Mouse (Mus musculus) adrenal gland, adult 2 months (tissue): ENCODE measurements around the gene Zfpm1. TPM values are rescaled to one million over a fixed set of nuclear protein-coding genes. Genes with fewer than 3 reads are reported as not detected.

ENCODE experiments used
- polyA plus RNA-seq: library from polyadenylated mRNA; depleted of rRNA; stranded (reverse); fragments of >200 nt; gene quantifications from 2 replicates; pipeline ENCODE4 v1.2.3, GENCODE M21; 2012; rRNA removed
- total RNA-seq, 2 experiments: library from RNA; stranded (reverse); gene quantifications; 2 replicates each; pipeline ENCODE4 v1.2.3; 2021

Gene Zfpm1
- total and polyA plus RNA-seq, 3 experiments: 16.0 to 37.4 (median 24.2) TPM

Other genes starting within 250 kb of the Zfpm1 start
- gene Trhr2, start 78.6 kb downstream of the Zfpm1 start, total RNA-seq: not detected
- not detected in 2 replicates for gene Trhr2, start 78.6 kb downstream of the Zfpm1 start, polyA plus RNA-seq
- 10 to 100 TPM; 36.9 to 44.8 TPM for gene Zc3h18, start 94.5 kb downstream of the Zfpm1 start, total RNA-seq
- gene Zc3h18, start 94.5 kb downstream of the Zfpm1 start, polyA plus RNA-seq: 34.3 and 38.2 TPM in 2 replicates
- not detected for gene Il17c, start 139.9 kb downstream of the Zfpm1 start, total RNA-seq
- 0.16 TPM in 1 of 2 replicates, not detected in the other for gene Il17c, start 139.9 kb downstream of the Zfpm1 start, polyA plus RNA-seq
- 10 to 100 TPM; 26.3 to 43.7 TPM for gene Cyba, start 150.8 kb downstream of the Zfpm1 start, total RNA-seq
- gene Cyba, start 150.8 kb downstream of the Zfpm1 start, polyA plus RNA-seq: 108 and 116 TPM in 2 replicates
- 10 to 100 TPM in 1 of 2 experiments, 1 to 10 TPM in 1; 9.2 to 39.5 TPM for gene Mvd, start 161.3 kb downstream of the Zfpm1 start, total RNA-seq
- gene Mvd, start 161.3 kb downstream of the Zfpm1 start, polyA plus RNA-seq: 39.7 and 73.8 TPM in 2 replicates
- gene Snai3, start 178.6 kb downstream of the Zfpm1 start, total RNA-seq: not detected
- 0.15 and 0.19 TPM in 2 replicates for gene Snai3, start 178.6 kb downstream of the Zfpm1 start, polyA plus RNA-seq
- 10 to 100 TPM; 42.8 to 83.8 TPM for gene Rnf166, start 193.9 kb downstream of the Zfpm1 start, total RNA-seq
- 132 and 157 TPM in 2 replicates for gene Rnf166, start 193.9 kb downstream of the Zfpm1 start, polyA plus RNA-seq
- 10 to 100 TPM; 15.5 to 18.1 TPM for gene Ctu2, start 194.0 kb downstream of the Zfpm1 start, total RNA-seq
- 40.6 and 46.7 TPM in 2 replicates for gene Ctu2, start 194.0 kb downstream of the Zfpm1 start, polyA plus RNA-seq